Comparison of ENCODE assay signal across 22 mouse cellular contexts in the genomic region with DNA sequence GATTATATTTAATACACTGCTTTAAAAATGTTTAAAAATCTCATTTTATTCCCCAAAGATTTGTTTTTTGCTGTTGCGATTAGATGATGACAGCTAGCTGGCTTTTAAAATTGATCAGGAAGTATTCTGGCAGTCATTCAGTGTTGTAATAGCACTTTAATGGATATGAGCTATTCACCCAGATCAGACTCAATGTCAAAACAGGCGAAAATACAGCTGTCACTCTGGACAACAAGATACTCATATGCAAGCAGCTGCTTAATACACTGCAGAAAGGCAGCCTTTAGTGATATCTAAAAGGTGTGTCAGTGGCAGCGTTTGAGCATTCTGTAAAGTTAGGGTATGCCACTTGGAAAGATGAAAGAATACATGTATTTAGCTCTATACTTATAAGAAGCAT.
A peak's percentile ranks its signal among the peaks of the same experiment; 100 is the strongest.
DNase-seq lines count a peak whose midpoint lies in the region; ATAC-seq and TF ChIP-seq lines count a peak whose summit lies in the region.
"Had no signal": no experiment of that assay in that cellular context is flagged by ENCODE, and none has a peak within 500 bp of the region (broad histone marks: within the 10 kb centered on the region; RNA-seq: fewer than 3 reads in every experiment).

No protein-coding gene starts in this region.

- ATAC-seq in forebrain, embryonic 13.5 days = no peak
- ATAC-seq in hindbrain, postnatal 0 days = no peak
- no peak for ATAC-seq in hindbrain, embryonic 12.5 days (ENCODE audit: low FRiP score)
- no peak for ATAC-seq in forebrain, postnatal 0 days
- ATAC-seq: activated CD4-positive, CD25-positive, alpha-beta regulatory T cell, adult 4 months; inflammation-experienced regulatory T-cells, adult 6 months; intestine, postnatal 0 days; Patski had no signal

- no peak overlapping the region for H3K27ac ChIP-seq in forebrain, embryonic 13.5 days
- no peak overlapping the region for H3K27ac ChIP-seq in forebrain, embryonic 10.5 days
- no peak overlapping the region for H3K27ac ChIP-seq in hindbrain, postnatal 0 days
- no peak overlapping the region for H3K27ac ChIP-seq in hindbrain, embryonic 12.5 days
- no peak overlapping the region for H3K27ac ChIP-seq in forebrain, postnatal 0 days (ENCODE audit: low read depth, low read length)
- H3K27ac ChIP-seq: embryonic facial prominence, embryonic 12.5 days; heart, embryonic 10.5 days; hindbrain, embryonic 15.5 days had no signal

- no peak overlapping the region for H3K4me3 ChIP-seq in forebrain, embryonic 13.5 days
- no peak overlapping the region for H3K4me3 ChIP-seq in forebrain, embryonic 10.5 days
- no peak overlapping the region for H3K4me3 ChIP-seq in hindbrain, postnatal 0 days (ENCODE audit: low read length)
- H3K4me3 ChIP-seq in hindbrain, embryonic 12.5 days = no peak overlapping the region
- H3K4me3 ChIP-seq in forebrain, postnatal 0 days (ENCODE audit: low read depth, low read length) = no peak overlapping the region
- H3K4me3 ChIP-seq: embryonic facial prominence, embryonic 12.5 days; heart, embryonic 10.5 days; hindbrain, embryonic 15.5 days had no signal

- no peak for TF ChIP-seq CTCF in hindbrain, postnatal 0 days (IDR thresholded peaks at IDR 0.05; ENCODE audit: low read depth)
- TF ChIP-seq CTCF in forebrain, postnatal 0 days (IDR thresholded peaks at IDR 0.05; ENCODE audit: low read depth) = no peak

- 49% methylated on average over 3 of the region's 3 CpGs for WGBS in forebrain, embryonic 13.5 days
- 89% methylated on average over 3 of the region's 3 CpGs for WGBS in forebrain, embryonic 10.5 days
- 34% methylated on average over 3 of the region's 3 CpGs for WGBS in hindbrain, postnatal 0 days
- 66% methylated on average over 3 of the region's 3 CpGs for WGBS in hindbrain, embryonic 12.5 days
- WGBS in forebrain, postnatal 0 days = 27% methylated on average over 3 of the region's 3 CpGs

- no peak for DNase-seq in forebrain, embryonic 10.5 days (ENCODE audit: extremely low spot score, low spot score)
- peak; percentile 37 for DNase-seq in hindbrain, postnatal 0 days (ENCODE audit: low spot score)
- peak; percentile 14 for DNase-seq in NIH3T3 (ENCODE audit: low read depth)
- DNase-seq in forebrain, postnatal 0 days = peak; percentile 24
- no peak for DNase-seq in cerebellum, adult 11 months
- DNase-seq: adrenal gland, postnatal 14 days; cerebellum, adult 2 months; cerebellum, postnatal 10 days; embryo, embryonic 11 days; gastrocnemius, postnatal 10 days; heart, adult 18-20 months; heart, postnatal 10 days; heart, postnatal 4 days had no signal

- H3K36me3 ChIP-seq in forebrain, embryonic 13.5 days (ENCODE audit: poor library complexity, severe bottlenecking) = no peaks in the 10 kb centered on the region
- H3K36me3 ChIP-seq in forebrain, embryonic 10.5 days (replicated peaks) = peaks cover 7% of the 10 kb centered on the region; the same call in 1 of the 2 replicates
- no peaks in the 10 kb centered on the region for H3K36me3 ChIP-seq in hindbrain, postnatal 0 days (ENCODE audit: insufficient read depth, low read length)
- H3K36me3 ChIP-seq in hindbrain, embryonic 12.5 days = no peaks in the 10 kb centered on the region
- no peaks in the 10 kb centered on the region for H3K36me3 ChIP-seq in forebrain, postnatal 0 days (ENCODE audit: insufficient read depth)
- H3K36me3 ChIP-seq: embryonic facial prominence, embryonic 12.5 days; heart, embryonic 10.5 days; hindbrain, embryonic 15.5 days had no signal

- peaks cover 41% of the 10 kb centered on the region for H3K4me1 ChIP-seq in forebrain, embryonic 13.5 days
- peaks cover 25% of the 10 kb centered on the region for H3K4me1 ChIP-seq in forebrain, embryonic 10.5 days
- peaks cover 3% of the 10 kb centered on the region; the same call in 1 of the 2 replicates for H3K4me1 ChIP-seq in hindbrain, postnatal 0 days (ENCODE audit: insufficient read depth, low read length)
- H3K4me1 ChIP-seq in hindbrain, embryonic 12.5 days = peaks cover 30% of the 10 kb centered on the region
- no peaks in the 10 kb centered on the region for H3K4me1 ChIP-seq in forebrain, postnatal 0 days (ENCODE audit: insufficient read depth)

- no peaks in the 10 kb centered on the region for H3K27me3 ChIP-seq in forebrain, embryonic 13.5 days
- H3K27me3 ChIP-seq in forebrain, embryonic 10.5 days (ENCODE audit: poor library complexity, severe bottlenecking) = peaks cover 6% of the 10 kb centered on the region
- H3K27me3 ChIP-seq in hindbrain, postnatal 0 days (ENCODE audit: insufficient read depth, low read length) = no peaks in the 10 kb centered on the region
- no peaks in the 10 kb centered on the region for H3K27me3 ChIP-seq in hindbrain, embryonic 12.5 days
- peaks cover 5% of the 10 kb centered on the region for H3K27me3 ChIP-seq in forebrain, postnatal 0 days (ENCODE audit: insufficient read depth, low read length)
- H3K27me3 ChIP-seq: embryonic facial prominence, embryonic 12.5 days; hindbrain, embryonic 15.5 days; Patski had no signal

- 0 out of 2 replicates have a peak overlapping the region, but pooled peaks have one; percentile 26 for H3K4me2 ChIP-seq in forebrain, embryonic 13.5 days
- H3K4me2 ChIP-seq in hindbrain, postnatal 0 days (ENCODE audit: low read depth, low read length) = 0 out of 2 replicates have a peak overlapping the region, but pooled peaks have one; percentile 13
- H3K4me2 ChIP-seq in hindbrain, embryonic 12.5 days (replicated peaks) = no peak overlapping the region
- peak overlapping the region; percentile 23; the same call in 1 of the 2 replicates for H3K4me2 ChIP-seq in forebrain, postnatal 0 days (ENCODE audit: low read depth)
- H3K4me2 ChIP-seq: embryonic facial prominence, embryonic 12.5 days; hindbrain, embryonic 15.5 days had no signal

- no peak overlapping the region for H3K9ac ChIP-seq in forebrain, embryonic 13.5 days
- no peak overlapping the region for H3K9ac ChIP-seq in hindbrain, postnatal 0 days (replicated peaks; ENCODE audit: low read length)
- no peak overlapping the region for H3K9ac ChIP-seq in hindbrain, embryonic 12.5 days
- H3K9ac ChIP-seq in forebrain, postnatal 0 days = no peak overlapping the region
- H3K9ac ChIP-seq: embryonic facial prominence, embryonic 12.5 days; hindbrain, embryonic 15.5 days had no signal

- no peaks in the 10 kb centered on the region for H3K9me3 ChIP-seq in forebrain, embryonic 13.5 days (replicated peaks)
- no peaks in the 10 kb centered on the region for H3K9me3 ChIP-seq in forebrain, embryonic 10.5 days
- H3K9me3 ChIP-seq in hindbrain, postnatal 0 days (ENCODE audit: low read length) = no peaks in the 10 kb centered on the region
- no peaks in the 10 kb centered on the region for H3K9me3 ChIP-seq in hindbrain, embryonic 12.5 days (replicated peaks)
- H3K9me3 ChIP-seq in forebrain, postnatal 0 days (ENCODE audit: low read length) = no peaks in the 10 kb centered on the region
- H3K9me3 ChIP-seq: embryonic facial prominence, embryonic 12.5 days; heart, embryonic 10.5 days; hindbrain, embryonic 15.5 days had no signal

Comparison
In these comparisons a context has a peak if more than half of its experiments do, and no peak if none do; other contexts are left out.
1. DNase-seq: peak in hindbrain, postnatal 0 days (single experiment), NIH3T3 (single experiment) and forebrain, postnatal 0 days (single experiment); none in forebrain, embryonic 10.5 days (single experiment) and cerebellum, adult 11 months (single experiment).